Mouse (Mus musculus) ovary, postnatal 10 days (tissue): Measurements from ENCODE around the gene Slc51b.

Experiments
- DNase-seq: peaks from one replicate; pipeline ENCODE4 v3.0.0; 2022; ENCODE audit warnings: low spot score

Slc51b gene

DNA sequence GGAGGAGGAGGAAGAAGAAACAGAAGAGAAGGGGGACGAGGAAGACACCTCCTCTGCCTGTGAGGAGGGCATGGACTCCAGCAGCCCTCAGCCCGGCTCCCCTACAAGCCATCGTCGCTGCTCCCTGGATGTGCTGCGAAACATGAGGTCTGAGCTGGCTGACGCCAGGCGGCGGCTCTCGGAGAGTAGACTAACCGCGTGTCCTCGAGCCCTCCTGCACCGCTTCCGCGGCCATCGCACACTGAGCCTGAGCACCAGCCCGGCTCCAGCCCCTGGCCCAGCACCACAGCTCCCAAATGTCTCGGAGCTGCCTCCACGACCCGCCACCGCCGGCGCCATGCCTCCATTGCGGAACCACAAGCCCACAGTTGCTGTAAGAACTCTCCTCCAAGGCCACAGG is 51.0 kb downstream of the Slc51b start:
- no peak for DNase-seq

DNA sequence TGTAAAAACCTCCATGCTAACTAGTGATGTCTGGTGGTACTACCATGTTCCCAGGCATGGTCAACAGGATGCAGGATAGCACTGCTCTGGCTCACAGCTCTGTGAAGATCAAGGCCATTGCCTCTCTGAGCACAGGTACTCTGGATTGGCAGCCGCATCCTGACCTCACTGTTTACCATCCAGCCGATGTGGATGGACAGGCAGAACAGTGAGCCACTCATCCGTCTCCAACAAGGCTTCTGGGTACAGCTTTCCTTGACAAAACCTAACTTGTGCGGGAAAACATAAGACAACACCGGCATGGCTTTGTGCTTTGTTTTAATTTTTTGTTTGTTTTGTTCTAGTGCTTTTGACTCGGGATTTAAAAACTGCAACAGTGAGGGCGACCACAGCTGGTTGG is 57.0 kb downstream of the Slc51b start:
- DNase-seq: no peak

DNA sequence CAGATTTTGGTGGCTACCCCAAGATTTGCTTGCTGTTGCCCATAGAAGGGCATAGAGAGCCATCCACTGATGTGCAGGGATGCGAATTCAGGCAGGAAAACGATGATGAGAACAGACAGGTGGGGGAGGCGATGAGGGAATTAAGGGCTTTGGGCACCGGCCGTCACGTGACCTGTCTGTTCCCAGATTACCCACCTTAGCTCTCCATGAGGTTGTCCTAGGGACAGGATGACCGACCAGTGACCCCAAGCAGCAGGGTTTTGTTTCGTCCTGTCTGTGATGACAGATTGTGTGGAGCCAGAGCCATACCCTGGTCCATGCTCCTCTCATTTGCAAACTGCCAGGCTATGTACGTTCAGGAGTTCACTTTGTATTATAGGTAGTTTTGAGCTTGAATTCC is 59.1 kb downstream of the Slc51b start:
- no peak for DNase-seq
